Mouse (Mus musculus) liver, embryonic 14.5 days (tissue): ENCODE measurements around the gene Hsd17b14. TPM values are rescaled to one million over a fixed set of nuclear protein-coding genes. Genes with fewer than 3 reads are reported as not detected.

Source experiments
- ATAC-seq: fragments of 200-750 bp; cut with Nextera tagmentation; 2 replicates; pipeline ENCODE4 v1.8.0; 2017; ENCODE audit warnings: moderate number of reproducible peaks, mild to moderate bottlenecking, moderate library complexity; ENCODE audit not compliant: insufficient read depth
- DNase-seq, 3 experiments: peaks; one replicate each; pipeline ENCODE4 v3.0.0-alpha.2; 2012 to 2013; ENCODE audit warnings: low read depth in 3 of 3, low spot score in 3 of 3
- H3K27ac ChIP-seq: fragments of 300-500 bp; sonication (generic); 2 replicates; pipeline ENCODE4 v1.5.1; 2014; ENCODE audit warnings: moderate library complexity, mild to moderate bottlenecking, control low read depth, inconsistent platforms
- H3K27me3 ChIP-seq: fragments of 300-500 bp; sonication (generic); 2 replicates; pipeline ENCODE4 v1.6.1; 2014; ENCODE audit warnings: mild to moderate bottlenecking, low read length, moderate library complexity; ENCODE audit not compliant: control insufficient read depth, insufficient read depth
- H3K36me3 ChIP-seq: fragments of 300-500 bp; sonication (generic); replicated peaks from 2 replicates; pipeline ENCODE4 v1.6.1; 2014; ENCODE audit warnings: low read depth; ENCODE audit not compliant: control insufficient read depth, insufficient read depth
- H3K4me1 ChIP-seq, 2 experiments: fragments of 200-500 bp in 1 of 2; fragments of 300-500 bp in 1 of 2; sonication (generic) in 1 of 2; replicated peaks; 2 replicates each; pipeline ENCODE4 v1.6.1; 2012 to 2014; ENCODE audit warnings: antibody characterized with exemption in 1 of 2, inconsistent platforms in 1 of 2, low read length in 1 of 2; ENCODE audit not compliant: control insufficient read depth in 2 of 2, insufficient read depth in 2 of 2
- H3K4me2 ChIP-seq: fragments of 300-500 bp; sonication (generic); 2 replicates; pipeline ENCODE4 v1.6.1; 2014; ENCODE audit warnings: low read depth, mild to moderate bottlenecking, control low read depth, moderate library complexity
- H3K4me3 ChIP-seq, 2 experiments: fragments of 200-500 bp in 1 of 2; fragments of 300-500 bp in 1 of 2; sonication (generic) in 1 of 2; 2 replicates each; pipeline ENCODE4 v1.5.1; 2012 to 2014; ENCODE audit warnings: low read depth in 2 of 2, low read length in 2 of 2, mild to moderate bottlenecking in 2 of 2, control low read depth in 1 of 2, inconsistent platforms in 1 of 2, moderate library complexity in 1 of 2; ENCODE audit not compliant: insufficient read depth in 1 of 2
- H3K9ac ChIP-seq: fragments of 300-500 bp; sonication (generic); replicated peaks from 2 replicates; pipeline ENCODE4 v1.6.1; 2014; ENCODE audit warnings: mild to moderate bottlenecking, control low read depth, moderate library complexity
- H3K9me3 ChIP-seq: fragments of 300-500 bp; sonication (generic); 2 replicates; pipeline ENCODE4 v1.6.1; 2016; ENCODE audit warnings: low read length, mixed read lengths; ENCODE audit not compliant: control insufficient read depth
- CTCF ChIP-seq: IDR thresholded peaks from 2 replicates; pipeline ENCODE4 v1.5.1; 2016; ENCODE audit warnings: antibody characterized with exemption, low read depth, control low read depth
- EP300 ChIP-seq: IDR thresholded peaks from 2 replicates; pipeline ENCODE4 v1.6.1; 2016; ENCODE audit warnings: antibody characterized with exemption, low read depth
- WGBS: fragments of 180-500 bp; shearing (Covaris S2); extraction: QIAGEN DNeasy Blood & Tissue Kit; methylation state at CpG from one replicate; pipeline ENCODE4 v1.1.7; 2014; ENCODE audit not compliant: insufficient replicate concordance; 5-methylcytosine and 5-hydroxymethylcytosine counted together
- polyA plus RNA-seq, 2 experiments: library from polyadenylated mRNA; depleted of rRNA in 1 of 2; stranded (reverse) in 1 of 2; unstranded in 1 of 2; fragments of >200 nt; fragmentation: Nextera tagmentation in 1 of 2; extraction: Ambion mirVana in 1 of 2; gene quantifications; 2 replicates each; pipeline versions ENCODE4 v1.2.1 to v1.2.3; 2012 to 2014

Gene Hsd17b14
- polyA plus RNA-seq, 2 experiments: 1.2 to 2.1 TPM

GRCm38 (mm10) chr7:45529461-45529860, 25.2 kb upstream of the Hsd17b14 start:
- 7% methylated on average over 6 of the region's 6 CpGs for WGBS
- no peak overlapping the region for H3K4me3 ChIP-seq
- no peaks in the 10 kb centered on the region for H3K9me3 ChIP-seq
- no peak overlapping the region for H3K4me2 ChIP-seq
- H3K27ac ChIP-seq: no peak overlapping the region
- ATAC-seq (no peak), DNase-seq (no peak)
- H3K36me3 ChIP-seq: peaks cover 8% of the 10 kb centered on the region
- peaks cover 2 to 4% of the 10 kb centered on the region in 2 experiments; a peak in 2 of 4 replicates for H3K4me1 ChIP-seq
- no peak overlapping the region for H3K9ac ChIP-seq
- H3K27me3 ChIP-seq: no peaks in the 10 kb centered on the region; the same call in 1 of the 2 replicates
- TF ChIP-seq CTCF: no peak
- no peak for TF ChIP-seq EP300

DNA sequence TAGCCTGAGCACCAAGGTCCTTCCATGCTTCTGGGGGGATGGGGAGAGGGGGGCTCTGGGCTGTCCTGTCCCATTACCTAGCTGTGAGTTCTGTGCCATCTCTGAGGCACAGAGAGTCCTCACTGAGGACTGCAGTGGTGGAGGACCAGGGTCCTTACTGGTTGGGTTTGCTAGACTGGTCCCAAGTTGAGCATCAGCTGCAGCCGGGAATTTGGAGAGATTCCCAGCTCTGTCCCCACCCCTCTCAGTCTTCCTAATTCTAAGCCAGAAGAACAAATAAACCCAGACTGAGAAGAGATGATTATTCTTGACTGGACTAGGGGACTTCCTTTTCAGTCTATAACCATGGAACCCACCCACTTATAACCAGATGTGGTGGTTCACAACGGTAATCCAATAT, 24.1 kb upstream of the Hsd17b14 start:
- H3K4me1 ChIP-seq: peaks cover 2 to 4% of the 10 kb centered on the region in 2 experiments; a peak in 2 of 4 replicates
- DNase-seq: no peak
- 64% methylated on average over 2 of the region's 2 CpGs for whole genome bisulfite sequencing
- H3K4me3 ChIP-seq: no peak overlapping the region
- H3K36me3 ChIP-seq: no peaks in the 10 kb centered on the region
- no peak for ATAC-seq
- no peak overlapping the region for H3K4me2 ChIP-seq
- no peaks in the 10 kb centered on the region for H3K9me3 ChIP-seq
- no peak overlapping the region for H3K9ac ChIP-seq
- no peaks in the 10 kb centered on the region; the same call in 1 of the 2 replicates for H3K27me3 ChIP-seq
- no peak for TF ChIP-seq CTCF
- no peak for TF ChIP-seq EP300
- no peak overlapping the region for H3K27ac ChIP-seq

DNA sequence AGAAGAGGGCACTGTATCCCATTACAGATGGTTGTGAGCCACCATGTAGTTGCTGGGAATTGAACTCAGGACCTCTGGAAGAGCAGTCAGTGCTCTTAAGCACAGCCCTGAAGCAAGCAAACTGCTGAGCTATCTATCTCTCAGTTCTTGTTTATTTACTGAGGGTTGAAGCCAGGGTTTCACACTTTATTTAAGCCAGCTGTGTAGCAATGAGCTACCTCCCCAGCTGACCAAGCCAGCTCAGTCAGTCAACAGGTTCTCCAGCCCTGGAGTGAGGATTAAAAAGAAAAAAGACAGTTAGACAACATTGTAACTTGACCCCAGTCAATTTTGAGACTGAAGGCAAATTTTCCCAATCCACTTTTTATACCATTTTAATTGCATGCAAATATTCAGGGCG, 19.0 kb upstream of the Hsd17b14 start:
- no peak overlapping the region for H3K27ac ChIP-seq
- no peak for TF ChIP-seq EP300
- 0 out of 2 replicates have a peak, but pooled peaks have one; percentile 24 for TF ChIP-seq CTCF
- H3K4me3 ChIP-seq: no peak overlapping the region
- no peaks in the 10 kb centered on the region for H3K36me3 ChIP-seq
- WGBS: 78% methylated on average over 1 of the region's 1 CpGs
- H3K9me3 ChIP-seq: no peaks in the 10 kb centered on the region
- ATAC-seq (no peak), DNase-seq (no peak)
- H3K27me3 ChIP-seq: no peaks in the 10 kb centered on the region; the same call in 1 of the 2 replicates
- peaks cover 0 to 4% of the 10 kb centered on the region in 2 experiments; a peak in 2 of 4 replicates for H3K4me1 ChIP-seq
- H3K4me2 ChIP-seq: no peak overlapping the region
- no peak overlapping the region for H3K9ac ChIP-seq

- Histone ChIP-seq H3K27ac (no peak overlapping the region), H3K36me3 (no peaks in the 10 kb centered on the region), H3K9ac (no peak overlapping the region), H3K4me3 (no peak overlapping the region), H3K4me1 (peaks cover 0 to 4% of the 10 kb centered on the region in 2 experiments; a peak in 2 of 4 replicates), H3K27me3 (no peaks in the 10 kb centered on the region), H3K9me3 (no peaks in the 10 kb centered on the region), H3K4me2 (no peak overlapping the region)
- ATAC-seq: no peak
- DNase-seq: no peak
- 68% methylated on average over 10 of the region's 10 CpGs for WGBS
- TF ChIP-seq EP300: no peak
- TF ChIP-seq CTCF: no peak
Measured at GRCm38 (mm10) chr7:45537602-45538001, 17.1 kb upstream of the Hsd17b14 start.

DNA sequence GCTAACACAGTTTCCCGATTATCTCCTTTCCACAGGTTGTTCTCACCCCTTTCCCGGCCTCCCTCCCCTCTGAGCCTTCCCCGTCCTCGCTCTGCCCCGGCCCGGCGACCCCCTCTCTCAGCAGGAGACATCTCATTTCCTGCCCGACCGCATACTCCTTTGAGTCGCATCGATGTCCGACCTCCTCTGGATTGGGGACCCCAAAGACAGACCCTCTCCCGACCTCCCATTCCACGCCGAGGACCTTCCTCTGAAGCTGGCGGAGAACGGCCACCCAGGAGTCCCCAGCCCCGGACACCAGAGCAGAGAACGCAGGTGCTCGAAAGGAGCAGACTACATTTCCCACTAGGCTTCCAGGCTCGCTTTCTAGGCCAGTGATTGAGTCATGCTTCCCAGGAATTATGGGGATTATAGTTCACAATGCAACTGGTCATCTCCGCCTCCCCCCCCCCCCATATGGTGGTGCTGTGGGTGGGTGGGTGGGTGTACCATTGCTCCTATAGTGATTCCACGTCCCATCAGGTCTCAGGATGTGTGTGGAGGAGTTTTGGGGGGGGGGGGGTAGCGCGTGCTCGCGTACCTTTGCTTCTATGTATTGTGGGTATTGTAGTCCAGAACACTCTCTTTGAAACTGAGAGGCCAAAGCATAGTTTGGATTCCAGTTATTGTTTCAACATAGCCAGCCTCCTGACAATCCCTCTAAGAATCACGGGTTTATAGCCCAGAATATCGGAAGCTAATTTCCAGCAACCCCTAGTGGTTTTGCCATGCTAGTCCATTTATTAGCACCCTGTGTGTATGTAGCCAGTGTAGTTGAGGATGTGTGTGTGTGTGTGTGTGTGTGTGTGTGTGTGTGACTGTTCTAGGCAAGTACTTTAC, 16.3 kb upstream of the Hsd17b14 start:
- H3K4me2 ChIP-seq: peak overlapping the region; percentile 55
- no peaks in the 10 kb centered on the region for H3K27me3 ChIP-seq
- peak; percentile 48; the same call in 1 of the 2 replicates for ATAC-seq
- H3K9ac ChIP-seq: no peak overlapping the region
- H3K36me3 ChIP-seq: no peaks in the 10 kb centered on the region
- H3K4me3 ChIP-seq: peak overlapping the region; percentile 15 to 42
- H3K27ac ChIP-seq: no peak overlapping the region
- WGBS: 10% methylated on average over 29 of the region's 29 CpGs
- DNase-seq: no peak
- TF ChIP-seq EP300: no peak
- no peak for TF ChIP-seq CTCF
- no peaks in the 10 kb centered on the region for H3K9me3 ChIP-seq
- peaks cover 0 to 4% of the 10 kb centered on the region in 2 experiments; a peak in 2 of 4 replicates for H3K4me1 ChIP-seq
